Mouse (Mus musculus) stomach, postnatal 0 days (tissue): ENCODE results near the gene Chchd4. TPM values are rescaled to one million over a fixed set of nuclear protein-coding genes. Genes with fewer than 3 reads are reported as not detected.
"Not testable (repeated sequence)": the region's sequence is repeated elsewhere in the genome, so short reads cannot be mapped to it uniquely, and the experiment has no call there.

Experiments
- ATAC-seq: fragments of 200-750 bp; cut with Nextera tagmentation; 2 replicates; pipeline ENCODE4 v1.8.0; 2017; ENCODE audit not compliant: low FRiP score, low TSS enrichment
- DNase-seq: peaks from one replicate; pipeline ENCODE4 v3.0.0-alpha.2; 2016; ENCODE audit warnings: low spot score
- H3K27ac ChIP-seq: fragments of 300-500 bp; sonication (generic); replicated peaks from 2 replicates; pipeline ENCODE4 v1.5.1; 2014; ENCODE audit warnings: mild to moderate bottlenecking, control low read depth
- H3K27me3 ChIP-seq: fragments of 300-500 bp; sonication (generic); 2 replicates; pipeline ENCODE4 v1.6.1; 2014; ENCODE audit warnings: low read length; ENCODE audit not compliant: control insufficient read depth, insufficient read depth
- H3K36me3 ChIP-seq: fragments of 300-500 bp; sonication (generic); 2 replicates; pipeline ENCODE4 v1.6.1; 2014; ENCODE audit warnings: low read length, mixed read lengths; ENCODE audit not compliant: control insufficient read depth, insufficient read depth
- H3K4me1 ChIP-seq: fragments of 300-500 bp; sonication (generic); replicated peaks from 2 replicates; pipeline ENCODE4 v1.6.1; 2014; ENCODE audit warnings: antibody characterized with exemption; ENCODE audit not compliant: control insufficient read depth, insufficient read depth
- H3K4me2 ChIP-seq: fragments of 300-500 bp; sonication (generic); replicated peaks from 2 replicates; pipeline ENCODE4 v1.6.1; 2014; ENCODE audit warnings: low read depth, mild to moderate bottlenecking, control low read depth, moderate library complexity
- H3K4me3 ChIP-seq: fragments of 300-500 bp; sonication (generic); 2 replicates; pipeline ENCODE4 v1.5.1; 2014; ENCODE audit warnings: low read depth, low read length, control low read depth
- H3K9ac ChIP-seq: fragments of 300-500 bp; sonication (generic); 2 replicates; pipeline ENCODE4 v1.6.1; 2014; ENCODE audit warnings: mild to moderate bottlenecking, low read length, control low read depth, mixed read lengths
- H3K9me3 ChIP-seq: fragments of 300-500 bp; sonication (generic); 2 replicates; pipeline ENCODE4 v1.6.1; 2016; ENCODE audit warnings: low read length; ENCODE audit not compliant: control insufficient read depth
- CTCF ChIP-seq: IDR thresholded peaks from 2 replicates; pipeline ENCODE4 v1.5.1; 2016; ENCODE audit warnings: antibody characterized with exemption, low read depth, mild to moderate bottlenecking, moderate library complexity
- EP300 ChIP-seq: optimal IDR thresholded peaks from 2 replicates; pipeline ENCODE3; 2016; ENCODE audit warnings: antibody characterized with exemption
- WGBS: fragments of 180-500 bp; shearing (Covaris S2); extraction: QIAGEN DNeasy Blood & Tissue Kit; methylation state at CpG from one replicate; pipeline ENCODE4 v1.1.7; 2014; 5-methylcytosine and 5-hydroxymethylcytosine counted together
- polyA plus RNA-seq: library from polyadenylated mRNA; unstranded; fragments of >200 nt; fragmentation: Nextera tagmentation; extraction: Ambion mirVana; gene quantifications from 2 replicates; pipeline ENCODE4 v1.2.1, GENCODE M21; 2015

The Chchd4 gene
- polyA plus RNA-seq, 1 experiment from 2014 or later = 14.7 TPM

DNA sequence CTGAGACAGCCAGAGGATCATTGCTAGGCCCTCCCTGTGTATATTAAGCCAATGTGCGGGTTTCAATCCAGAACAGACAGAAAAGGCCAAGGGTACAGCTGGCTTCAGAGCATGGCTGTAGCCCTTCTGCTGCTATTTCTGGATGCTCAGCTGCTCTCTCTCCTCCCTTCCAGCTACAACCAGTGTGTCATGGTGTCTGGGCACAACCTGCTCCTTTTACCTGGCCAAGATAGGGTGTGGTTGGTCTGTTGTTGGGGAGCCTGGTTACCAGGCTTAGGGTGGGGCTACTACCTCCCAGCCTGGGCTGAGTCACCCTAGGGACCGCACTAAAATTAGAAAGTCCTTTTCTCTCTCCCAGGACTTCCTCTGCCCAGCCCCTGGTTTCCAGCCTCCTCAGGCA is 10.0 kb upstream of the Chchd4 start:
- H3K27me3 ChIP-seq = no peaks in the 10 kb centered on the region
- H3K36me3 ChIP-seq = peaks cover 51% of the 10 kb centered on the region
- H3K27ac ChIP-seq = peak overlapping the region; percentile 45
- no peaks in the 10 kb centered on the region for H3K9me3 ChIP-seq
- peak; percentile 82 for ATAC-seq
- TF ChIP-seq CTCF = no peak
- TF ChIP-seq EP300 = no peak
- no peak overlapping the region for H3K9ac ChIP-seq
- H3K4me1 ChIP-seq = no peaks in the 10 kb centered on the region
- H3K4me3 ChIP-seq = no peak overlapping the region
- DNase-seq = peak; percentile 42
- no peak overlapping the region for H3K4me2 ChIP-seq
- 72% methylated on average over 2 of the region's 2 CpGs for WGBS

DNA sequence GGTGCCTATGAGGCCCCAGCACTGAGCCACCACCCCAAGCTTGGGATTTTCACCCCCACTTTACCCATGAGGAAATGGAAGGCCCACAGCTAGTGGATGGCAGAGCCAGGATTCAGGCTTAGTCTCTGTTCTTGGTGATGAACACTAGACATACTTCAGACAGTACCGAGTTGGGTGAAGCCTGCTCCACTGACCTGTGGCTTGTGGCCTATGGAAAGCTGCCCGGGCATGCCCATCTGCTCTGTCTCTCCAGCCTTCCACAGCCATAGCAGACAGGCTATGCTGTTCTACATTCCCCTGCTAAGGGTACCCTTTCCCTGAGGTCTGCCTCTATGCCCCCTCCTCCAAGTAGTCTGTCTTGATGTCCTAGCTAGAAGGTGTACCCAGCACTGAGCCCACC is 3.2 kb upstream of the Chchd4 start:
- no peak overlapping the region for H3K4me2 ChIP-seq
- no peak overlapping the region for H3K4me3 ChIP-seq
- no peaks in the 10 kb centered on the region for H3K9me3 ChIP-seq
- no peaks in the 10 kb centered on the region for H3K27me3 ChIP-seq
- 80% methylated on average over 2 of the region's 2 CpGs for WGBS
- no peak for ATAC-seq
- no peak for TF ChIP-seq CTCF
- TF ChIP-seq EP300 = no peak
- H3K27ac ChIP-seq = no peak overlapping the region
- H3K4me1 ChIP-seq = peaks cover 7% of the 10 kb centered on the region
- DNase-seq = no peak
- H3K36me3 ChIP-seq = peaks cover 32% of the 10 kb centered on the region
- H3K9ac ChIP-seq = no peak overlapping the region

DNA sequence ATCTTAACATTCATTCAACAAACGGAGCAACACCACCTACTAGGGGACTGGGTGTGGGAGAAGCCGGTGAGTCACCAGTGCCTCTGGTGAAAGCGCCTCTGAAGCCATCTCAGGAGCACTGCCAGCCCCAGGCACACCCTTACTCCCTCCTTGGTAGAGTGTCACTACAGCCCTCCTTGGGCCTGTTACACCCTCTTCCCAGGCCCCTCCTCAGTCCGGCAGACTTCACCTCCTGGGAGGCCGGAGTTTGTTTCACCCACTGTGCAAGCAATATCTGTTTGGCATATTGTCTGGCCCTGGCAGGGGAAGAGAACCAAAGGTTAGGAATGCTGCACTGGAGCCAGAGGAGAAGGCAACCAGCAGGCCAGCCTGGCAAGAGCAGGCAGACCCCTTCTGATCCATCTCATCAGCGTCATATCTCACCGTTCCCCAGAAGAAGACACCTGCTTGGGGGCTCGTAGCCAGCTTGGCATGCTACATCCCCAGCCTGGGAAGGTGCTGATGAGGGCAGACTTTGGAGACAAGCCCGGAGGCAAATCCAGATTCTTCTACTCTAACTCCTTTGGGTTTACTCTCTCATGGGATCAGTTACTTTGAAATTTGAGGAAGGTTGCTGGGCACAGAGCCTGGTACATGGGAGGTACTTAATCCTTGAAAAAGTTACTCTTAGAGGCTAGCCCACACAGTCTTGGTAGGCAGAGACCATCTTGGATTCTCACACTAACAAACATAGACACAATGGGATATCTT is 1.3 kb upstream of the Chchd4 start:
- Histone ChIP-seq H3K27me3 (no peaks in the 10 kb centered on the region), H3K4me1 (peaks cover 7% of the 10 kb centered on the region), H3K27ac (peak overlapping the region; percentile 84), H3K36me3 (peaks cover 15% of the 10 kb centered on the region), H3K4me2 (peak overlapping the region; percentile 61), H3K4me3 (peak overlapping the region; percentile 76), H3K9ac (peak overlapping the region; percentile 76), H3K9me3 (no peaks in the 10 kb centered on the region)
- TF ChIP-seq EP300 (no peak), CTCF (no peak)
- 40% methylated on average over 9 of the region's 9 CpGs for WGBS
- ATAC-seq (peak; percentile 59), DNase-seq (peak; percentile 75)

DNA sequence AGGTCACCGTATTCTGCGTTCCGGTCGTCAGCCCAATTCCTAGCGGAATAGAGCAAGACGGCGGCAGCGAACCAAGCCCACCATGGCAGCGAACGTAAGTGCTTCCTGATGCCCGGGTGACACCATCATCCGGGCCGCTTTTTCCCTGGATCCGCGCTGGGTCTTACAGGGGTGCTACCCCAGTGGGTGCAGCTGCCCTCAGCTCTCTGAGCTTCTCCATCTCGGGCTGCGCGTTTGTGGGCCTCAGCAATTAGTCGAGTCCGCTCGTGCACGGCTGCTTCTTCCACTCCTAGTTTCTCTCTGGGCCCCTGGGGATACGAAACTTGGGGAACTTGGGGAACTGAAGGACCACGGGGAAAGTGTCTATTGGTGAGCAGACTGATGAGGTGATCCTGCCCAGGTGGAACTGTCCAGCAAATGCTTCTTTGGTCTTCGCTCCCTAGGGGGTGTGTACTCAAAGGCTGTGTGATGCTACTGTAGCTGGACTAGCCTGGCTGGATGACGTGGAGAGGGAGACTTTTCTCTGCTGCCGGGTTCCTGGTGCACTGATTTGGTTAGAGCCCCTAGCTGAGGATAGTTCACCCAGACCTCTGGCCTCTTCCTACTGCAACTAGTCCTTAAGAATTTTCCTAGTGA is 577 bp upstream of the Chchd4 start:
- H3K4me2 ChIP-seq = peak overlapping the region; percentile 61
- H3K9me3 ChIP-seq = no peaks in the 10 kb centered on the region
- peak overlapping the region; percentile 76 for H3K9ac ChIP-seq
- H3K27ac ChIP-seq = peak overlapping the region; percentile 84
- DNase-seq (no peak), ATAC-seq (peak; percentile 18; the same call in 1 of the 2 replicates)
- TF ChIP-seq CTCF (no peak), EP300 (no peak)
- peaks cover 7% of the 10 kb centered on the region for H3K4me1 ChIP-seq
- under 1% methylated on average over 27 of the region's 27 CpGs for WGBS
- H3K4me3 ChIP-seq = peak overlapping the region; percentile 76
- no peaks in the 10 kb centered on the region for H3K27me3 ChIP-seq
- peaks cover 10% of the 10 kb centered on the region for H3K36me3 ChIP-seq

DNA sequence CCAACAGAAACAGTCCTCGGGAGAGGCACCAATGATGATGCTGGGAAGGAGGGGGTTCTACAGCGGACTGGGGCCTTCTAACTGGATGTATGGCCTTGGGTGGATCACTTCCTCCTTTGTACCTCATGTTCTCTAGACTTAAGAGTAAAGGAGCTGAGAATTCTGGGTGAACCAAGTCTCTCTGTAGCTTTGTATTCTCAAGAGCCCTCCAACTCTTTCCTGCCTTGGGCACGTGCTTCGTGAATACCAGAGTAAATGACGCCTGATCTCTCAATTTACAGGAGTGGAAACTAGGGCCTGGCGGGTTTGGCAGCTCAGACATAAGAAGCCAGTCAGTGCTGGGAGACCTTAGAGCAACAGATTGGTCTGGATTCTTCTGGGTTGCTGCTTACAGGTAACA is 1.0 kb downstream of the Chchd4 start:
- H3K9ac ChIP-seq = peak overlapping the region; percentile 75
- ATAC-seq (no peak), DNase-seq (no peak)
- H3K4me3 ChIP-seq = peak overlapping the region; percentile 76
- H3K36me3 ChIP-seq = no peaks in the 10 kb centered on the region; the same call in 1 of the 2 replicates
- H3K4me2 ChIP-seq = peak overlapping the region; percentile 77
- H3K9me3 ChIP-seq = no peaks in the 10 kb centered on the region
- H3K27ac ChIP-seq = no peak overlapping the region; the same call in 1 of the 2 replicates
- peaks cover 7% of the 10 kb centered on the region for H3K4me1 ChIP-seq
- 26% methylated on average over 6 of the region's 6 CpGs for WGBS
- no peaks in the 10 kb centered on the region for H3K27me3 ChIP-seq
- no peak for TF ChIP-seq EP300
- TF ChIP-seq CTCF = no peak

DNA sequence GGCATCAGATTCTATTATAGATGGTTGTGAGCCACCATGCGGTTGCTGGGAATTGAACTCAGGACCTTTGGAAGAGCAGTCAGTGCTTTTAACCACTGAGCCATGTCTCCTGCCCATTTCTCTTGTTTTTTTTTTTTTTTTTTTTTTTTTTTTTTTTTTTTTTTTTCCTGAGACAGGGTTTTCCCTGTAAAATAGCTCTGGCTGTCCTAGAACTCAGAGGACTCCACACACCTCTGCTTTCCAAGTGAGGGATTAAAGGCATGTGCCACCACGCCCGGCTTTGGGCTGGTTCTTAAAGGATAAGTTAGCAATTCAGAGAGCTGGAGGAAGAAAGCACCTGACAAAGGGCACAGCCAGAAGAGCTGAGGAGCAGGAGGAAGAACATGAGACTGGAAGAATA is 1.9 kb downstream of the Chchd4 start:
- H3K4me1 ChIP-seq, H3K9ac ChIP-seq, H3K27me3 ChIP-seq, ATAC-seq, DNase-seq, H3K4me3 ChIP-seq, H3K9me3 ChIP-seq, H3K4me2 ChIP-seq, H3K36me3 ChIP-seq: not testable (repeated sequence)
- WGBS = 82% methylated on average over 3 of the region's 3 CpGs
- H3K27ac ChIP-seq = 0 out of 2 replicates have a peak overlapping the region, but pooled peaks have one; percentile 4
